Mouse (Mus musculus): ENCODE data around the gene Phospho1. TPM values are rescaled to one million over a fixed set of nuclear protein-coding genes. Genes with fewer than 3 reads are reported as not detected.

The Phospho1 gene
- polyA plus RNA-seq, 1 experiment from 2014 or later, result 0.51 TPM

GRCm38 (mm10) chr11:95842953-95843352 is 18.7 kb downstream of the Phospho1 start:
- ATAC-seq, result no peak
- peaks cover 4% of the 10 kb centered on the region; the same call in 1 of the 2 replicates for H3K4me1 ChIP-seq (ENCODE audit: control insufficient read depth, insufficient read depth, low read length)
- no peaks in the 10 kb centered on the region for H3K9me3 ChIP-seq (ENCODE audit: control insufficient read depth, low read length)
- H3K4me3 ChIP-seq (ENCODE audit: low read length), result no peak overlapping the region
- 58% methylated on average over 5 of the region's 5 CpGs for WGBS
- no peak overlapping the region for H3K9ac ChIP-seq (ENCODE audit: low read depth, low read length)
- H3K27ac ChIP-seq (ENCODE audit: low read length), result peak overlapping the region; percentile 43; the same call in 1 of the 2 replicates
- no peak overlapping the region for H3K4me2 ChIP-seq (ENCODE audit: low read depth, low read length)
- H3K36me3 ChIP-seq (ENCODE audit: control insufficient read depth, insufficient read depth, low read length), result no peaks in the 10 kb centered on the region
- H3K27me3 ChIP-seq (replicated peaks; ENCODE audit: control insufficient read depth, insufficient read depth, low read length), result no peaks in the 10 kb centered on the region

- Histone ChIP-seq H3K9ac (ENCODE audit: low read depth, low read length) (no peak overlapping the region), H3K9me3 (ENCODE audit: control insufficient read depth, low read length) (no peaks in the 10 kb centered on the region), H3K27me3 (replicated peaks; ENCODE audit: control insufficient read depth, insufficient read depth, low read length) (no peaks in the 10 kb centered on the region), H3K4me2 (ENCODE audit: low read depth, low read length) (no peak overlapping the region; the same call in 1 of the 2 replicates), H3K4me1 (ENCODE audit: control insufficient read depth, insufficient read depth, low read length) (peaks cover 4% of the 10 kb centered on the region; the same call in 1 of the 2 replicates), H3K27ac (ENCODE audit: low read length) (0 out of 2 replicates have a peak overlapping the region, but pooled peaks have one; percentile 10), H3K4me3 (ENCODE audit: low read length) (no peak overlapping the region), H3K36me3 (ENCODE audit: control insufficient read depth, insufficient read depth, low read length) (no peaks in the 10 kb centered on the region)
- WGBS, result 49% methylated on average over 6 of the region's 6 CpGs
- ATAC-seq, result no peak
These were observed 19.2 kb downstream of the Phospho1 start for GRCm38 (mm10) chr11:95843421-95843950.

- H3K27ac ChIP-seq (ENCODE audit: low read length), result no peak overlapping the region
- no peaks in the 10 kb centered on the region for H3K36me3 ChIP-seq (ENCODE audit: control insufficient read depth, insufficient read depth, low read length)
- H3K4me2 ChIP-seq (ENCODE audit: low read depth, low read length), result no peak overlapping the region
- H3K4me1 ChIP-seq (ENCODE audit: control insufficient read depth, insufficient read depth, low read length), result peaks cover 4% of the 10 kb centered on the region; the same call in 1 of the 2 replicates
- no peak overlapping the region for H3K9ac ChIP-seq (ENCODE audit: low read depth, low read length)
- H3K4me3 ChIP-seq (ENCODE audit: low read length), result no peak overlapping the region
- no peaks in the 10 kb centered on the region for H3K27me3 ChIP-seq (replicated peaks; ENCODE audit: control insufficient read depth, insufficient read depth, low read length)
- 74% methylated on average over 4 of the region's 4 CpGs for WGBS
- ATAC-seq, result no peak
- H3K9me3 ChIP-seq (ENCODE audit: control insufficient read depth, low read length), result no peaks in the 10 kb centered on the region
These were observed 20.6 kb downstream of the Phospho1 start for GRCm38 (mm10) chr11:95844935-95845334.

GRCm38 (mm10) chr11:95850898-95851297 is 26.6 kb downstream of the Phospho1 start:
- Histone ChIP-seq H3K4me1 (ENCODE audit: control insufficient read depth, insufficient read depth, low read length) (no peaks in the 10 kb centered on the region), H3K4me2 (ENCODE audit: low read depth, low read length) (no peak overlapping the region), H3K4me3 (ENCODE audit: low read length) (no peak overlapping the region), H3K27ac (ENCODE audit: low read length) (no peak overlapping the region), H3K9me3 (ENCODE audit: control insufficient read depth, low read length) (no peaks in the 10 kb centered on the region), H3K36me3 (ENCODE audit: control insufficient read depth, insufficient read depth, low read length) (no peaks in the 10 kb centered on the region), H3K27me3 (replicated peaks; ENCODE audit: control insufficient read depth, insufficient read depth, low read length) (no peaks in the 10 kb centered on the region), H3K9ac (ENCODE audit: low read depth, low read length) (no peak overlapping the region)
- WGBS, result 69% methylated on average over 2 of the region's 2 CpGs
- ATAC-seq, result no peak

- WGBS, result 49% methylated on average over 5 of the region's 5 CpGs
These were observed 29.4 kb downstream of the Phospho1 start for GRCm38 (mm10) chr11:95853684-95854083.

GRCm38 (mm10) chr11:95857306-95857705 is 33.0 kb downstream of the Phospho1 start:
- Histone ChIP-seq H3K4me1 (ENCODE audit: control insufficient read depth, insufficient read depth, low read length) (peaks cover 7% of the 10 kb centered on the region; the same call in 1 of the 2 replicates), H3K4me3 (ENCODE audit: low read length) (no peak overlapping the region), H3K27me3 (replicated peaks; ENCODE audit: control insufficient read depth, insufficient read depth, low read length) (no peaks in the 10 kb centered on the region), H3K4me2 (ENCODE audit: low read depth, low read length) (no peak overlapping the region), H3K36me3 (ENCODE audit: control insufficient read depth, insufficient read depth, low read length) (no peaks in the 10 kb centered on the region), H3K9me3 (ENCODE audit: control insufficient read depth, low read length) (no peaks in the 10 kb centered on the region), H3K9ac (ENCODE audit: low read depth, low read length) (no peak overlapping the region), H3K27ac (ENCODE audit: low read length) (no peak overlapping the region)
- ATAC-seq, result no peak
- WGBS, result 72% methylated on average over 4 of the region's 4 CpGs

More at GRCm38 (mm10) chr11:95853684-95854083, 29.4 kb downstream of the Phospho1 start:
- H3K9me3 ChIP-seq (ENCODE audit: control insufficient read depth, low read length), result no peaks in the 10 kb centered on the region
- no peaks in the 10 kb centered on the region for H3K27me3 ChIP-seq (replicated peaks; ENCODE audit: control insufficient read depth, insufficient read depth, low read length)
- no peaks in the 10 kb centered on the region for H3K4me1 ChIP-seq (ENCODE audit: control insufficient read depth, insufficient read depth, low read length)
- no peak overlapping the region for H3K4me3 ChIP-seq (ENCODE audit: low read length)
- no peak overlapping the region for H3K27ac ChIP-seq (ENCODE audit: low read length)
- no peak overlapping the region for H3K9ac ChIP-seq (ENCODE audit: low read depth, low read length)
- no peak for ATAC-seq
- H3K4me2 ChIP-seq (ENCODE audit: low read depth, low read length), result no peak overlapping the region
- H3K36me3 ChIP-seq (ENCODE audit: control insufficient read depth, insufficient read depth, low read length), result no peaks in the 10 kb centered on the region

GRCm38 (mm10) chr11:95857716-95858527 is 33.6 kb downstream of the Phospho1 start:
- 22% methylated on average over 21 of the region's 21 CpGs for whole genome bisulfite sequencing

GRCm38 (mm10) chr11:95858528-95859467 is 34.5 kb downstream of the Phospho1 start:
- H3K27ac ChIP-seq (ENCODE audit: low read length), result peak overlapping the region; percentile 97
- peak overlapping the region; percentile 89 for H3K4me3 ChIP-seq (ENCODE audit: low read length)
- ATAC-seq, result peak; percentile 99
- H3K9ac ChIP-seq (ENCODE audit: low read depth, low read length), result peak overlapping the region; percentile 84
- no peaks in the 10 kb centered on the region for H3K27me3 ChIP-seq (replicated peaks; ENCODE audit: control insufficient read depth, insufficient read depth, low read length)
- peak overlapping the region; percentile 77 for H3K4me2 ChIP-seq (ENCODE audit: low read depth, low read length)
- H3K4me1 ChIP-seq (ENCODE audit: control insufficient read depth, insufficient read depth, low read length), result peaks cover 7% of the 10 kb centered on the region; the same call in 1 of the 2 replicates
- under 1% methylated on average over 58 of the region's 58 CpGs for WGBS
- no peaks in the 10 kb centered on the region for H3K9me3 ChIP-seq (ENCODE audit: control insufficient read depth, low read length)
- H3K36me3 ChIP-seq (ENCODE audit: control insufficient read depth, insufficient read depth, low read length), result no peaks in the 10 kb centered on the region

More at GRCm38 (mm10) chr11:95857716-95858527, 33.6 kb downstream of the Phospho1 start:
- H3K9ac ChIP-seq (ENCODE audit: low read depth, low read length), result peak overlapping the region; percentile 84
- peak overlapping the region; percentile 89 for H3K4me3 ChIP-seq (ENCODE audit: low read length)
- H3K27ac ChIP-seq (ENCODE audit: low read length), result peak overlapping the region; percentile 97
- H3K4me2 ChIP-seq (ENCODE audit: low read depth, low read length), result peak overlapping the region; percentile 62
- no peak for ATAC-seq
- H3K4me1 ChIP-seq (ENCODE audit: control insufficient read depth, insufficient read depth, low read length), result peaks cover 7% of the 10 kb centered on the region; the same call in 1 of the 2 replicates
- no peaks in the 10 kb centered on the region for H3K27me3 ChIP-seq (replicated peaks; ENCODE audit: control insufficient read depth, insufficient read depth, low read length)
- no peaks in the 10 kb centered on the region for H3K9me3 ChIP-seq (ENCODE audit: control insufficient read depth, low read length)
- H3K36me3 ChIP-seq (ENCODE audit: control insufficient read depth, insufficient read depth, low read length), result no peaks in the 10 kb centered on the region
